Mouse (Mus musculus) liver, adult 2 months (tissue): ENCODE measurements around the gene Tyw1.

Experiments
- CTCF ChIP-seq: fragments of 200-500 bp; IDR thresholded peaks from 2 replicates; pipeline ENCODE4 v1.5.1; 2011; ENCODE audit warnings: low read depth, low read length, control low read depth
- POLR2A ChIP-seq: fragments of 200-500 bp; IDR thresholded peaks from 2 replicates; pipeline ENCODE4 v1.6.1; 2011; ENCODE audit warnings: low read length, control low read depth; ENCODE audit not compliant: insufficient read depth; ENCODE audit errors: extremely low read depth

DNA sequence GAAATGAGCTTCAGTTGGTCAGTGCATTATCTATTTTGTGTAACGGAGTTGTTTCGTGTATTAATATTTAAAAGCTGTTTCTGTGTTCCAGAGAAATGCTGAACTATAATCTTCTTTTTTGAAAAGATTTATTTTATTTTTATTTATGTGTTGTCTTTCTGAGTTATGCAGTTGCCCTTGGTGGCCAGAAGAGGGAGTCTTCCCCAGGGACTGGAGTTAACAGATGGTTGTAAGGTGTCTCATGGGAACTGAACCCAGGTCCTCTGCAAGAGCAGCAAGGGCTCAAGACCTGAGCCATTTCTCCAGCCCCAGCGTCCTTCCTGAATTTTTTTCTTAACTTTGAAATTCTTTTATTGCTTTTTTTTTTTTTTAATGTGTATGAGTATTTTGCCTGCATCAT is 59.5 kb downstream of the Tyw1 start:
- TF ChIP-seq POLR2A, result no peak
- no peak for TF ChIP-seq CTCF
